Mouse (Mus musculus) adrenal gland, adult 8-10 months (tissue): ENCODE data around the gene Cdca7. TPM values are rescaled to one million over a fixed set of nuclear protein-coding genes. Genes with fewer than 3 reads are reported as not detected.
A peak's percentile ranks its signal among the peaks of the same experiment; 100 is the strongest.

ENCODE experiments used
- DNase-seq: peaks from one replicate; pipeline ENCODE4 v3.0.0; 2022
- total RNA-seq, 4 experiments: library from RNA; stranded (reverse); gene quantifications; 2 replicates each; pipeline ENCODE4 v1.2.4; 2022

The Cdca7 gene
- total RNA-seq, 4 experiments from 2014 or later, result 1.9 to 3.1 (median 2.8) TPM

DNA sequence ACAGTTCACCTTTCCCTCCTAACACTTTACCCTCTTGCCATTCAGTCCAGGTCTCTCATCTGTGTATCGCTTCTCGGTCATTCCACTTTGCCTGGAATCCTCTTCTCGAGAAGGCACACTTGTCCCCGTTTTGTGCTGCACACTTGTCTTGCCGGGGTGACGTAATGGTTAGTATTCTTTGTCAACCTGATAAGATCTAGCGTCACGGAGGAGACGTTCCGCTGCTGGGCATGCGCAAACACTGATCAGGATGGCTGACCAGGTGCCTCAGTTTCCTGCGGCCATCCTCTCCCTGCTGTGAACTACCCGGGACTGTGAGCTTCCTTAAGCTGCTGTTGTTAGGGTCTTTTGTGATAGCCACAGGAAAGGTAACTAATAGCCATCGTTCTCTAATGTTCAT is 17.1 kb downstream of the Cdca7 start:
- DNase-seq, result no peak

DNA sequence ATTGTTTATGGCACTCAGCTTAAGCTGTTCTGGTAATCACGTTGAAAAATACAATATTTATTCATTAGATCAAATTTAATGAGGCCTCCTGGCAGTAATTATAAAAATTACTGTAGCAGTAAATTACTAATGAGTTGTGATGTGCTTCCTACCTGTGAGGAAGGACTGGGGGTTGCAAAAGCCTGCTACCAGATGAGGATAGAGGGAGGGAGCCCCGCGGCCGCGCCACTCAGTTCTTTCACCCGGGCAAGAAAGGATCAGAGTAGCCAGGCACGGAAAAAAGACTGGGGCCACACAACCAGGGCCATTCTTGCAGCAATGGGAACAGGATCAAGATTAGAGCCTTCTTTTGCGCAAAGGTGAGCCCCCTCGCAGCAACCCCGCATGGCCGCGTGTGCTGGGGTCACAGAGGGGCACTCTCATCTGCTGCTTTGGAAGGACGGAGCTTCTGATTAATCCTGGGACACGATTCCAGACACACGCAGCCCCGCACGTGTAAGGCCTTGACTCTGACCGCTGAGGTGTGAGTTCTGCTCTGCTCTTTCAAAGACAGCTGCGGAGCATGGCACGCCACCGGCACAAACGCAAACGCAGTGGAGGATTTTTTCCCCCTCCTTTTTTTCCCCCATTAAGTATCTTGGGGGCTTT is 23.2 kb downstream of the Cdca7 start:
- DNase-seq, result no peak

DNA sequence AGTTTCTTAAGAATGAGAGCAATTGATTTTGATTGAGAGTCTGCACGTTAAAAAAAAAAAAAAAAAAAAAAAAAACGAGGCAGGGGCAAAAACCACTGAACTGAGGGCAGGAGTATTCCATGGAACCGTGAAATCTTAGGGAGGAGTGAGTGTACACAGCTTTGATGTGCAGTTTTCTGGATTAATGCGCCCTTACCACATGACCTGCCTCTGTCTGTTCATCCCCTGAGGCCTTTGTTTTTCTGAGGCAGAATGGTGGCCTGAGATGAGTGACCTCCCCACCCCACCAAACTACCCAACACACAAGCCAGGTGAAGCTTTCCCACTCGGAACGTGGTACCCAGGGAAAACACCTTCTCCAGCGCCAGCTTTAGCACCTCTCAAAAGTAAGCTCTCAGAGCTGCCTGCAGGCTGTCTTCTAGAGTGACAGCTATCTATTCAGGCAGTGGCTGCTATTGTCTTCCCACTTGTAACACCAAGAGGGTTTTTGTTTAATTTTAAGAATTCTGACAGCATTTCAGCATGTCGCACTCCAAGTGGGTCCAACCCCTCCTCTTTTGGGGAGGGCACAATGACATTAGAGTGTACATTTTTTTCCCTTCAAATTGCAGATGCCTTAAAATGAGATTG is 23.9 kb downstream of the Cdca7 start:
- DNase-seq, result no peak

DNA sequence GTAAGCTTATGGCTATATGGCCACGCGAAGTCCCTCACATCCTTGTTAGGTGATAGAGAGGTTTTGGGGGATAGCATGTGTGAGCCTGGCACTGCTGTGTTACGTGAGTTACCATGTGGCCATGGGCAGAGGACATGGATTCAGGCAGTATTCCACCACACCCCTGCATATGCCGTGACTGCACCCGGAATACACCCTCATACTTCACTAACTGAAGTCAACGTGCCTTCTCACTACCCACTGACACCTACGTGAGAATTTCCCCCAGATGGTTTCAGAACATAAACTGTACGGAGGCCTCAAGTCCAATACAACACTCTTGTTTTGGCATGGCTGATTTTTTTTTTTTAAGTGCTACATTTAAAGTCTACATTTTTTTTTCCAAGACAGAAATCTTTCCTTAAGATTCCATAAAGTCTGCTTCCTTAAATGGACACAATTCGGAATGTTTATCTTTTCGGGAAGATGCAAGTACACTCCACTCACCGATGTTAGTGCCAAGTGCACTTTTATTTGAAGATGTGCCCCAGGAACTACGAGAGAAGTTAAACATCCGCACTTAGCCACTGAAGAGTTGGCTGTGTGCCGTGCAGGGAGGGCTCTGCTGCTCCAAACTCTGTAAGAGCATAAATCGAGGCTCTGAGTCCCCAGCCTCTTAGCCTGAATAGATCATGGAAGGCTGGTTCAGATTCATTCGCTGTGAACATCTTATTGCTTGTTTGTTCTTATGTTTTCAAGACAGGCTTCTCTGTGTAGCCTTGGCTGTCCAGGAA is 26.3 kb downstream of the Cdca7 start:
- no peak for DNase-seq

DNA sequence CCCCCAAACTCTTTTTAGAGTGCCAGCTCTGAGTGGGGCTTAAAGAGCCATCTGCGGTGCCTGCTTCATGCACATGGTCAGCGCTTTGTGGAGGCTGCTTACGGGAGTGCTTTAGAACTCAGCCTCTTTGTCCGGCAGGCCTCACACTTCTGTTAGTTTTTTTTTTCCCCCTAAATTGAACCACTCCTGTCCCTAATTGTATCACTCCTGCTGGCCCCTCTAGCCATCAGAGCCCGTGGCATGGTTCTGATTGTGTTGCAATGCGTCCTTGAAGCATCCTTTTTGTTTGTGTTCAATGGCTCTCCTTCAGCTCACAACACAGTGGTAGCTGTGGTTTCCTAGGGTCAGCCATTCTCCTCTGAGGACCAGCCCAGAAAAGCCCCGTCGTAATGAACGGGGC is 27.7 kb downstream of the Cdca7 start:
- no peak for DNase-seq

DNA sequence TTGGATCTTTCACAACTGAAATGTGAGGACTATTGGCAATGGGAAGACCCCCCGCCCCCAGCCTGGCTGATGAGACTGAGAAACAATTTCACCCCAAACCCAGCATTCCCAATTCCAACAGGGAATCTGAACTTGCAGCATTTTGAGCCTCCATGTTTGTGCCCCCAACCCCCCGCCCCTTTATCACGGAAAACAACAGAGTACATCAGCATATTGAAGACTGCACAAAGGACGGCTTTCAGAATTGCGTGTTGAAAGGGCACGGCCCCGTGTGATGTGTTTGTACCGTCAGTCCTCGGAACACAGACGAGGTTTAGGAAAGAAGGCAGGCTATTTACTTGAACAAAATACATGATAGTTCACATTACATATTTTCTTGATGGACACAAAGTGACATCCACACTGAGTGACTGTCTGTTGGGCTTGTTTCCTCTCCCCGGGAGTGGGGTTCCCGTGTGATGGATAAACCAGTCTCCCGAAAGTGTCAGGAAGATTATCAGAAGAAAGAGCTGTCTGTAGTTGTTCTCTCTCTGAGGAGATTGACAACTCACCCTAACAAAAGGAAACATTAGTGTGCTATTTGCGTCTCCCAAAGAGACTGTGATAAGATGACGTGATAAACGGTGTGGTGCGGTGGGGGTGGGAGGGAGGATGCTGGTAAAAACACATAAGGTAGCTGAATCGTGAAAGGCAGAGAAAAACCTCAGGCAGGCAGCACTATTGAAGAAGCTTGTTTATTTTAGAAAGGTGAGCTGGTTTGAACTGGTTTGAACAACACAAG is 32.1 kb downstream of the Cdca7 start:
- no peak for DNase-seq

DNA sequence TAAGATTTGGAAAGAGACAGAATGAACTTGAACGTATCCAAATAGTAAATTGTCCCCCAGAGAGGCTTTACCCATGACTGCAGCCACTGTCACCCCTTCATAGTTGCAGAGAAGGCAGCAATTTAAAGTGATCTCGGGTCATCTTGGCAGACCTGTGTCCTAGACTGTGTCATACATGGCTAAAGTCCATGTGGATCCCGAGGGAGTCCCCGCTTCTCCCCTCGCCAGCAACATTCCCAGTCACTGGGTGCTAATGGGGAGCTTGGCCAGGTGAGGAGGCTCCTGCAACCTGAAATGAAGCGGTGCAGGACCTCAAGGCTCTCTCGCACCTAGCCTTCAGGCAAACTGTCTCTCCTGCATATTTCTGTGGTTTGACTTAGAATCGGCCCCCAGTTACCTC is 32.9 kb downstream of the Cdca7 start:
- no peak for DNase-seq

DNA sequence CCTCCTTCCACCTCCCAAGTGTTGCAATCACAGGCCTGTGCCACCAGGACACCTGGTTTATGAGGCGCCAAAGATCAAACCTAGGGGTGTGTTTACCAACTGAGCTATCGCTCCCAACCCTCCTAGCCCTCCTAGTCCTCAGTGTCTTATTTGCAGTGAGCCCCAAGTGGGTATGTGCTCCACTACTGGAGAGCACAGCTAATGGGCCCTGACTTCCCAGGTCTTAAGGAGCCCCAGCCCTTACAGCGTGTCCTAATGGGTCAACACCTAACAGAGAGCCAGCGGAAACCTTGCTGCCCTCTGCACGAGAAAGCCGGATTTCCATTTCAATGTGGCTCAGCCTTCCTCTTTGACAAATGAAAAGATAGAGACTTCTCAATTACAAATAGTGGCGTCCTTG is 39.6 kb downstream of the Cdca7 start:
- DNase-seq, result no peak

DNA sequence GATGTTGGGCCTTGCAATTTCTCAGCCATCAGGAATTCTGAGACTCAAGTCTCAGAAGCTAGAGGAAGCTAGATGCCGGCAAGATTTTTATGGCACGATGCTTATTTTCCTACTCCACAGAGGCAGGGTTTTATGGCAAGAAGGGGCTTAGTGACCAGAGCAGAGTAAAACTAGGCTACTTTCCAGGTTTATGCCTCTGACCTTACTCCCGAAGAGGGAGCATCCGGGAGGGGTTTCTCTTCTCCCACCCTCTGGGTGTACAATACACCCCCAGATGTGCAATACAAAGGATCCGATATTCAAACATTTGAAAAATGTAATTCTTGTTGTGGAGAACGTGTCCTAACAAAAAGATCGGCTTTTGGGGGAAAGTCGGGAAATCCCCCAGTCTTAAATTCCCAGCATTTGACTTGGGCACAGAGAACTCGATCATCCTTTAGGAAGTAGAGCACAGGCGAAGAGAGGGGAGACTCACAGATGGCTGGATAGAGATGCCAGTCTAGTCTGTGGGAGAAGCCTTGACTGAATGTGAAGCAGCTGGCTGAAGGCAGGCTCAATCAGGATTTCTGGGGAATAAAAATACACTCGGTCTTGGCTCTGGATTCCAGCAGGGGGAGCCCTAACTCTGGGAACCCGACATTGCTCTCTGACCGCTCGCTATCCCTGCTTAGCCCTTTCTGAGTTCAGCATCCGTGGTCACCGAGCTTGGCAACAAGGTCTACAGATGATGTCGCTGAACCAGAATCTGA is 40.2 kb downstream of the Cdca7 start:
- peak; percentile 47 for DNase-seq

DNA sequence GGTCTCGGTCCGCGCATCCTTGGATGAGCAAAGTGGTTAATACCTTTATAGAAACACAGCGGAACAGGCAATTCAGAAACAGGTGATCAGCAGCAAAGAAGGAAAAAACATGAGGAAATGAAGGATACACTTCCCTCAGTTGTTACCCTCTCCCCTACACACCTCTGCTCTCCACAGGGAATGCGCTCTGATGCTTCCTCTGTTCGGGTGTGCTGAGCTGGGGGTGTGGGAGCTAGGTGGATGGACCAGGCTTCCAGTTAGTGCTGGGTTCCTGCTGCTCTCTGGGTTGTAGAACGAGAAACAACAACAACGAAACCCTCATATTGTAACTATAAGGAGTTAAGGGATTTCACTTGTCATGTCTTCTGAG is 40.7 kb downstream of the Cdca7 start:
- no peak for DNase-seq

DNA sequence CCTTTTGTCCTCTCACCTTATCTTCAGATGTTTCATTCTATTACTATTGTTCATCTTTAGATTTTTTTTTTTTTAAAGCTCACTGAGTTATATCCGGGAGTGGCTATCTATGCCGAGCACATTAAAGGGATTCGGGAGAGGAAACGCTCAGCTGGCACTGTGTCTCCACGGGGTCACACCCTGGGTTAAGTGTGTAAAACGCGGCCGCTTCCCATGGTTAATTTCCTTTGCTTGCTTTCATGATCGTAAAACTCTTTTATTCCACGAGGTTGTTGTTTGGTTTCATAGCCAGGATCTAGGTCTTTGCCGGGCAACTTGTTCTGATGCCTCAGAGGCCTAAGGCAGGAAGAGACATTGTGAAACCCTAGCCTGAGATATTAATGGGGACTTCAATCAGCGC is 48.1 kb downstream of the Cdca7 start:
- no peak for DNase-seq

DNA sequence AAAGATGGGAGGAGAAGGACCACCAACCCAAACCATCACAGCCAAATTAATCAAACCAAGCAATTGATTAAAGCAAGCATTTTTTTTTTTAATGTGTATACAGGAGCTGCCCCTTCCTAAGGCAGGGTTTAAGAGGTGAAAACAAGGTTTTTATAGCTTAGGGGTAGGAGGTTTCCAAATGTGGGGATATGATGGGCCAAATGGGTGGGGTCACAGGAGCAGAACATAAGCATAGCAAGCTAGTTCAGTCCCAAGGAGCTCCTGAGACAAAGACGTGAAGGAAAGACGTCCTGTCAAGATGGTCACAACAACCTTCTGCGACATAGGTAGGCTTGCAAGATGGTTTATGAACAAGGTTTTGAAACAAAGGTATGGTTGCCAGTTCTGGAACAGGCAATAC is 49.6 kb downstream of the Cdca7 start:
- DNase-seq, result no peak

DNA sequence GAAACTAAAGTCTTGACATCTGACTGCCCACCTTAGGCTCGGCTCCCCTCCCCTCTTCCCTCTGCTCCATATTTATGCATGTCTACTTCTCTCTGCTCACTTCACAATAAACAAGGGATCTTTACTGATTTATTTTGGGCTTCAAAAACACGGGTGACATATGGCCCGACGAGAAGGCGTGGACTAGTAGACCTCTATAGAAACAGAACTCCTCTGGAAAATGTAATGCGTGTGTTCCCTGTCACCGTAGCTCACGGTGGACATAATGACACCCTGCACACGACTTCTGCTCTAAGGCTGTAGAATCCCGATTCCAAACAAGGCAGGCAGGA is 53.0 kb downstream of the Cdca7 start:
- no peak for DNase-seq

DNA sequence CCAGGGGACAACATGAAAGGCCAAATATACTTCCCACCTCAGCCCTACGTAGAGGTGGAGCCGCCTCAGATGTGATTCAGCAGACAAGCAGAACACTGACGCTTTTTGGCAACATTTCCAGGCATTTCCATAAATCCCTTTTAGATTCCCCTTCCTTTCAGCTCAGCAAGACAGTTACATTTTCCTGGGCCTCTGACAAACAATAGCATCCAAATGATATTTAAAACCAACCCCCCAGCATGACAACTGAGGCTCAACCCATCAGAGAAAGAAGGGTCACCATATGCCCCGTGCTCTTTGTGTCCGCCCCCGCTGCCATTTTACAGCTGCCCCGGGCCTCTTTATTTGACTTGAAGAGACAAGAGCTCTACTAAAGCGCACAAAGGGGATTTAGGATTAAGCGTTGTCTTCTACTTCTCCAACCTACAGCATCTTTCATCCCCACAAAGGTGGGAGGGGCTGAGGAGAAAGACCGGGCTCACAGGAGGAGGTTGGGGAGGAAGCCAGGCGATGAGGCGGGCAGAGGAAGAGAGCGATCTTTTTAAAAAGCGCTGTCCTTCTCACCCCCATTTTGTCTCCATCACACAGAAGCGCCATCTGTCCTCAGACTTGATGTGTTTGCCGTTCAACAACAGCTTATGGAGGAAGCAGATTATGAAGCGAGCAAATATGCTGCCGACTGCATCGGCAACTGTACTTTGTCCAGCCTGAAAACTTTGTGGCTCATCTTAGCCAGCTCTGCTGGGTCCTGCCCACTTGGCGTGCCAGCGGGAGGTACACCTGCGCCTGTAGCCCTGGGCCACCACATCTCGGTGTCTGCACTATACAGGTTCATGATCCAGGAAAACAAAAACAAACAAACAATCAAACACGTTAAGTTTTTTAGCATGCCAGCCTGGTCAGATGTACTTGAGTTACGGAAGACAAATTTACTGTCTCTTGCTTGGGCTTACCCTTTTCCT is 53.7 kb downstream of the Cdca7 start:
- no peak for DNase-seq

DNA sequence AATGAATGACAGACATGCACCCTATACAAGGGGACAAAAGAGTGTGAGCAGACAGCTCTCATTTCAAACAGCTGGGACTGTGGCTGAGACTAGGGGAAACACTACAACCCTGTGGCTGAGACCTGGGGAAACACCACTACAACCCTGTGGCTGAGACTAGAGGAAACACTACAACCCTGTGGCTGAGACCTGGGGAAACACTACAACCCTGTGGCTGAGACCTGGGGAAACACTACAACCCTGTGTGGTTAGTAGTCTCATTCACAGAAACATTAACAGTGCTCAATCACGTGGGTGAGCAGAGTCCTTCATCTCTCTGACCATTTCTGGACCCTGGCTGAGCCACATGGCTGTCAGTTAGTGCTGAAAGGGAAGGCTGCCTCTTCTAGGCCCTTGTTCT is 59.9 kb downstream of the Cdca7 start:
- DNase-seq, result no peak

Other genes with a start within 250 kb of the Cdca7 start
- 10 to 100 TPM; 30.6 to 46.2 (median 35.6) TPM for gene Map3k20, start 190.5 kb upstream of the Cdca7 start, total RNA-seq